Mouse (Mus musculus): ENCODE measurements around the gene Kcnk4.

GRCm38 (mm10) chr19:6955424-6955823 lies 21.1 kb upstream of the Kcnk4 start:
- no peak for TF ChIP-seq CTCF (conservative IDR thresholded peaks at IDR 0.05; ENCODE audit: low read length)
- TF ChIP-seq NANOG (IDR thresholded peaks at IDR 0.05; ENCODE audit: borderline replicate concordance, low read length): no peak

Measured in E14TG2a.4 (cell line).